Mouse (Mus musculus): ENCODE data around the gene Rtkn2. TPM values are rescaled to one million over a fixed set of nuclear protein-coding genes. Genes with fewer than 3 reads are reported as not detected.

The Rtkn2 gene
- total RNA-seq, 4 experiments from 2014 or later = 0.20 to 0.34 (median 0.28) TPM

- DNase-seq (ENCODE audit: low spot score) = no peak
Observed at GRCm38 (mm10) chr10:68103988-68104387, 124.6 kb downstream of the Rtkn2 start.

DNA sequence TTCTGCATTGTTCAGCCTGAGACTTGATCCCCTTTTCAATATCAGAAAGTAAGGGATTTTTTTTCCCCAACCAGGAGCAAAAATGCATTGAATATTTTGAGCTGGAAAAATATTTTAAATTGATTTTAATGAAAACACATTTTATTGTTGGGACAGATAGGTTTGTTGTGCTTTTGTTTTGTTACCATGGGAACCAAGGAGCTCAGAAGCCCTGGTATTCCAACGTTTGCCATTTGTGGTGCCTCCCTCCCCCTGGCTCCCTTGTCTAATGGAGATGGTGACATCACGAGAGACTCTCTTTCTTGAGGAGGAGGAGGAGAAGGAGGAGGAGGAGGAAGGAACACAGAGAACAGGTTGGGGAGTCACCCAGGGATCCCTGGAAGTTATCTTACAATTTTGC is 125.1 kb downstream of the Rtkn2 start:
- no peak for DNase-seq (ENCODE audit: low spot score)

GRCm38 (mm10) chr10:68104881-68105781 is 125.8 kb downstream of the Rtkn2 start:
- DNase-seq (ENCODE audit: low spot score) = no peak

- no peak for DNase-seq (ENCODE audit: low spot score)
Observed at GRCm38 (mm10) chr10:68106351-68106950, 127.1 kb downstream of the Rtkn2 start.

DNA sequence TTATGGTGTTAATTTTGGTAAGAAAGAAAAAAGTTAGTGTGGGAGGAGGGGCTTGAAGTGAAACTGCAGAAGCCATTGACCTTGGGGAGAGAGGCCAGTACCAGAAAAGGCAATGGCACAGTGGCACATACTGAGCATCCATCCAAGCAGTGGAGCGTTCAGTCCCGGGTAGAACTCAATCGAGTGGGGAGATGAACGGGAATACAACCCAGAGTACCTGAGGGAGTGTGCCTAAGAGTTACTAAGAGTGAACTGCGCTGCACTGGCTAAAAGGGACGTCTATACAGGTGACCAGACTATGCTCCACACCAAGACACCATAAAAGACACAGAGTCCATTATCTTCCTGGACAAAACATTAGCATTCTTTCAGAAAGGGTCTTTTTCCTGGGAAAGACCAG is 128.3 kb downstream of the Rtkn2 start:
- DNase-seq (ENCODE audit: low spot score) = no peak

Other genes starting within 250 kb of the Rtkn2 start
- 1 to 10 TPM in 2 of 4 experiments, under 1 TPM in 2; 0.44 to 2.2 (median 0.92) TPM for gene Zfp365, start 66.9 kb upstream of the Rtkn2 start, total RNA-seq (2022)

Measured in heart, adult 8-10 months (tissue).